Mouse (Mus musculus) natural killer cell, adult 2 months (primary cell): Measurements from ENCODE around the gene Anln.

Source experiments
- DNase-seq, 2 experiments: peaks; one replicate each; pipeline ENCODE4 v3.0.0; 2022; ENCODE audit warnings: low spot score in 2 of 2

Gene Anln

DNA sequence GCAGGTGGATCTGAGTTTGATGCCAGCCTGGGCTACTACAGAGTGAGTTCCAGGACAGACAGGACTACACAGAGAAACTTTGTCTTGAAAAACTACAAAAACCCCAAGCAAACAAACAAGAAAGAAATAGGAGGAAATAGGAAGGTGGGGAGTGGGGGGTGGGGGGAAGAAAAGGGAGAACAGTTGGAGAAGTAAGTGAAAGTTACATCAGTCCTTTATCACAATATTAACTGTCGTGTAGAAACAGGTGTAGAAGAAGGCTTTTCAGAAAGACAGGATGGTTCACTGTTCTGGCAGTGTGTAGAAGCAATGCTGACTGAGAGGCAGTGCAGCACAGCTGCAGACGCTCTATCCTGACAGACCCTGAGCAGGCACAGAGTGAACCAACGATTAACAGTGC is 14.0 kb upstream of the Anln start:
- no peak for DNase-seq

DNA sequence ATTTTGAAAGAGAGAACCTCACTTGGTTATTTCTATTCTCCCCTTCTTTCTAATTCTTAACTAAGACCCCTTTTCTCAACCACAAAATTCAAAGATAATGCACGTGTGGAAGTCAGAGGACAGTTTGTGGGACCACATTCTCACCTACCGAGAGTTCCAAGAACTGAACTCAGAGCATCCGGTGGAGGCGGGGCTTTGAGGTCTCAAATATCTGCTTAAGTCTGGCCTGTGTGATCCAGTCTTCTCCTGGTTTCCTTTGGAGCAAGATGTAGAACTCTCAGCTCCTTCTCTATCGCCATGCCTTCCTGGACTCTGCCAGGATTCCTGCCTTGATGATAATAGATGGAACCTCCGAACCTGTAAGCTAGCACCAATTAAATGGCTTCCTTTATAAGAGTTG is 13.0 kb upstream of the Anln start:
- no peak for DNase-seq

DNA sequence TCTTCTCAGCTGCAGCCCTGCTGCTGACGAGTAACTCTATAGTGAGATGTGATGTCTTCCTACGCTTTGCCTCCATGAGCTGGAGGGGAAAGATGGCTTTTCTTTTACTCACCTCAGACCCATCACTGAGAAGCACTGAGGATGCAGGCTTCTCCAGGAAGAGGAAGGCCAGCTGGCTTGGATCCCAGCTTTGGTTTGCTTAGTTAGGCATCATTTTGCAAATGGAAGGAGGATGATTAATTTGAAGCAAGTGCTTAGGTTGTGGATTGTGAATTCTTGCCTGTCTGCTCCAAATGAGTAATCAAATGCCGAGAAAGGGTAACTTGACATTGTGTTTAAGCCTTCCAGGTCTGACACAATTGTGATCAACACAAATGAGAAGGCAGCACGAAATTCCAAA is 10.0 kb upstream of the Anln start:
- no peak for DNase-seq

GRCm38 (mm10) chr9:22394725-22395124 is 5.7 kb upstream of the Anln start:
- DNase-seq = no peak

GRCm38 (mm10) chr9:22390390-22390789 is 1.4 kb upstream of the Anln start:
- no peak for DNase-seq

DNA sequence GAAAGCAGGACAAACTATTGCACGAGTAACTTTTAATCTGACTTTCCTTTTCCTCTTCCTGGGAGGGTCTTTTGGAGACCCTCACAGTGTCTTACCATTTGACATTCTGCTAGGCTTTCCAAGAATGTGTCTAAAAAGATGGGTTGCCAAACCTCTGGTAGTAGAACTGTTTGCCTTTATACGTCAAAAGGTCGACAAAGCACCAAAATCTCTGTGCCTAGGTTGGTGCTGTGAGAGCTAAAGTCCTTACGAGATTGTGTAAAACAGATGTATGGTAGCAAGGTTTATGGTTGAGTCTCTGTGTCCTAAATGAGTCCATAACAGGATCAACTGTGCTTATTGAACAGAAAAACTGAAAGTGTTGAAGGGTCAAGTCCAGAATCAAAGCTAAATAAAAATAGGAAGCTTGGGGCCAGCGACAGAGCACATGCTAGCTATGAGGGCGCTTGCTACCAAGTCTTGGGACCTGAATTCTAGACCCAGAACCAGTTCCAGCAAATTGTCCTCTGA is 803 bp upstream of the Anln start:
- no peak for DNase-seq

DNA sequence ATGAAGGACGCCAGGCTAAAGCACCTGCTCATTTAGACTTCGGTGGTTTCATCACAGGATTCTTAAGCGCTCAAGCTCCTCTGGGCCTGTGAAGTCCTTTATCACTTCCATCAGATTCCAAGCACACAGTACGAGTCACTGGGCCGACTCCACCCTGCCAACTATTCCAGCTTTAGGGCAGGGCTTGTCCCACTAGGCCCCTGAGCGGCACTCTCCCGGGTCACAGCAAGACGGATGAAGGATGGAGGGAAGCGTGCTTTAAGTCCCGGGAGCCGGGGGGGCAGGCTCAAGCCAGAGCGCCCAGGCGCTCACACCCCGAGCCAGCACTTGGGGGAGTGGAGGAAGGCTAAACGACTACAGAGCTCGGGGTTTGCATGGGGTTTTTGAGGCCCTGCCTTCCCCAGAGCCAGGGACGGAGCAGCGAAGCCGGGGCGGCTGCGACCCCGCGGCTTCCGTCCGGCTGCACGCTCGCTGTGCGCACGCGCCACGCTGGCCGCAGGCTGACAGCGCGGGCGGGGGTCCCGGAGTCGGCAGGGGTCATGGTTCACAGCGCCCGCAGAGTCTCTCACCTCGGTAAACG is 497 bp downstream of the Anln start:
- DNase-seq = no peak

DNA sequence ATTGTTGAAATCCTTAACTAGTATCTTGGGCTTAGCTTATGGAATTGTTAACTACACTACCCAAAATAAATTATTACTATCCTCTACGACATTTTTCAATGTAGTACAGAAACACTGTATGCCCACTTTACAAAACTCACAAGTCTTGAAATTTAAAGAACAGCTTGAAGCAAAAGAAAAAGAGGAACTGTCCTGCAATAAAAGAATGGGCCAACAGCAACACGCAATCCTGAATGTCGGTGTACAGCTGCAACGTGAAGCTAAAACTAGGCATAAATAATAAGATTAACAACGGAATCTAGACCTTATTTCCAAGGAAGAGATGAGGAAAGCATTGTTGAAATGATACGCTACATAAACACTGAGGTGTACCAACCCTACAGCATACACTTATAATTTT is 1.1 kb downstream of the Anln start:
- no peak for DNase-seq

- no peak for DNase-seq
Observed at GRCm38 (mm10) chr9:22385890-22386289, 3.1 kb downstream of the Anln start.

DNA sequence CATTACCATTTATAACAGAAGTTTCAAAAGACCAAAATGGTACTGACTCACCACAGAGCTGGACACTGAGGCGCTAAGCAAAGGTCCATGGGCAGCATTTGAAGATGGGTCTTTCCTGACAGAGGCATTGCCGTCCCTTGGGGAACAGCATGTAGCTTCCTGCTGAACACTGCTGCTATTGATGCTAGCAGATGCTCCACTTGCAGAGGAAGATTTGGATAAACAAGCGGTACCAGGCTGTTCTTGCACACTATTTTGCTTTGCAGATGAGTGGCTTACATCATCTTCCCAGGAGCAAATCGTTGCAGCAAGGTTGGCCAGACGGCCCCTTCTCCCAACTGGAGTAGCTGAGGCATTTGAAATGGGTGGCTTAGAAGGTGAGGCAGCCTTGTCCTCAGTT is 12.9 kb downstream of the Anln start:
- no peak for DNase-seq

DNA sequence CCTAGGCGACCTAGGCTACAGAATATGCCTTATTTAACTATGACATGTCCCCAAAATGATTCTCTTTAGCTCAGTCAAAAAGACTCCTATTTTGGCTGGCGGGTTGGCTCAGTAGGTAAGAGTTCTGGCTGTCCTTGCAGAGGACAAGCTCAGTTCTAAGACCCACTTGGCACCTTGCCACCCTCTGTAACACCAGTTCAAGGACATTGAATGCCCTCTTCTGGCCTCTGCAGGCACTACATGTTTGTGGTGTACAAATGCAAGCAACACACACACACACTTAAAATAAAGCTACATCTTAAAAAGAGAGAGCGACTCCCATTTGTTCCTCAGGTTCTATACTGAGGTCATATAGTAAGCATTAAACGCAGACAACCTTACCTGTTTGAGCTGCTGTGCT is 16.2 kb downstream of the Anln start:
- peak in 1 of 2 experiments; percentile 18 for DNase-seq

- DNase-seq = no peak
Observed at GRCm38 (mm10) chr9:22368030-22368429, 21.0 kb downstream of the Anln start.

DNA sequence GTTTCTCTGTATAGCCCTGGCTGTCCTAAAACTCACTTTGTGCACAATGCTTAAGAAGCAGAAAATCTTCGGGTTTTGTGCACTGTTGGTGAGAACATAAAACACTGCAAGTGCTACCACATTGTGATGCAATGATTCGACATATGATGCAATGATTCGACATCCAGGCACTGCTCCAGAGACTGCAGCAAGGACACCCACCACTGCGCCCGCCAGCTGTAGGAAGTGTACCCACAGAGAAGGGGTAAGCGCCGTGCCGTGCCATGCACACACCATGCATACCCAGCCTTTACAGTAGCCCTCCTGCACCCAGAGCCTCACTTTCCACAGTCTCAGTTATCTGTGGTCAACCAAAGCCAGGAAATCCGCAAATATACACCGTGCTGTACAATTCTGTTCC is 22.4 kb downstream of the Anln start:
- DNase-seq = no peak

DNA sequence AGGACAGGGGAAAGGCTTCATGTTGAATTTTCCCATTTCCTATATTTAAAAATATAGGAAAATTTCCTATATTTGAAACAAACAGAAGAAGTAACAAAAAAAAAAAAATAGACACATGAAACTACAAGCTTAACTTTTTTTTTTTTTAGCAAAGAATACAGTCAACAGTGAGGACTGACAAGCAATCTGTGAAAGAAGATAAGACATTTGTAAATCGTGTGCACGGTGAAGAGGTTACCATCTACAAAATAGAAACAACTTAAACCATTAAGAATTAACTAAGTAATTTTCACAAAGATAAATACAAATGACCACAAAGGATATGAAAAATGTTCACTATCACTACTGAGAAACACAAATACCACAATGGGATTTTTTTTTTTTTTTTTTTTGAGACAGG is 22.8 kb downstream of the Anln start:
- DNase-seq = no peak

DNA sequence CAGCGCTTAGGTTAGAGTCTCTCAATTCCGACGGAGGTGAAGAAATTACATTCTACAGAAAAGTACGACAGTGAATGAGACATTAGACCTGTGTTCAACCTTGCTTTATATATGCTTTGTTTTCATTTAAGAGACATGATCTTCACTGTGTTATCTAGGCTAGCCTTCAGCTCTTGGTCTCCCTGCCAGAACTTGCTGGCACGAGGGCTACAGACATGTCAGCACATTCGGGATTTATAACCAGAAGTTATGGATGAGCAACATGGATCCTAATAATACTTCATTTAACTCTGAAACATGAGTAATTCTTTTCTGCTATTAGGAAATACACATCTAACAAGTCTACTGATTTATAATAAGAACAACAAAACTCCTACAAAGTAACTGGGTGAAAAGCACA is 28.1 kb downstream of the Anln start:
- DNase-seq = no peak

GRCm38 (mm10) chr9:22355919-22356318 is 33.1 kb downstream of the Anln start:
- no peak for DNase-seq

- no peak for DNase-seq
Observed at GRCm38 (mm10) chr9:22353901-22354300, 35.1 kb downstream of the Anln start.

DNA sequence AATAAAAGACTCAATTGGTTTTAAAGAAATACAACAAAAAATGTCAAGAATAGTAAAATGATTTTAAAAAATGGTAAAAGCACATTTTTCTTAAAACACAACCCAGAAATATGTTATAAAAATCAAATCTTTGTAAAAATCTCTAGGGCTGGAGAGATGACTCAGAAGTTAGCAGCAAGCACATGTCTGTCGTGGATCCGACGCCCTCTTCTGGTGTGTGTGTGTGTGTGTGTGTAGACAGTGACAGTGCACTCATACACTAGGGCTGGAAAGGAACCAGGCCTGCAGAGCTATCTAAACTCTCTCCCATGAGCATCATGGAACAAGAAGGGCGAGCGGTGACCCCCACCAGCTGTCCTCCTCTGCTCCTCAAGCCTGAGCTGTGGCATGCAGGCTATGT is 35.5 kb downstream of the Anln start:
- DNase-seq = no peak

DNA sequence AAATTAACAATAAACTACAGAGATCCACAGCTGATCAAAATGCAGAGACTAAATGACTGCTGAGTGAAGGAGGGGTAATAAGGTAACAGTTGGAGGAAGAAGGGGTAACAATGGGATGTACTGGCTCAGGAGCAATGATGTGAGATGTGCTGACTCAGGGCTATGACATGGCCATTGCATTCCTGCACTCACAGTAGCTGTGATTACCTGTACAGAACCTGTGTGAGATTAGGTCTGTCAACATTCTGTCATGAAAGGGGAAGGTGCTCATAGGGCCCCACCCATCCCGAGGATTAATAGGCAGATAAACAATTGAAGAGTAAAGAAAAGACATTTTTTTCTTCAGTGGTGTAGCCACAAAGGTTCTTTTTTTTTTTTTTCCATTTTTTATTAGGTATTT is 48.7 kb downstream of the Anln start:
- DNase-seq = no peak

DNA sequence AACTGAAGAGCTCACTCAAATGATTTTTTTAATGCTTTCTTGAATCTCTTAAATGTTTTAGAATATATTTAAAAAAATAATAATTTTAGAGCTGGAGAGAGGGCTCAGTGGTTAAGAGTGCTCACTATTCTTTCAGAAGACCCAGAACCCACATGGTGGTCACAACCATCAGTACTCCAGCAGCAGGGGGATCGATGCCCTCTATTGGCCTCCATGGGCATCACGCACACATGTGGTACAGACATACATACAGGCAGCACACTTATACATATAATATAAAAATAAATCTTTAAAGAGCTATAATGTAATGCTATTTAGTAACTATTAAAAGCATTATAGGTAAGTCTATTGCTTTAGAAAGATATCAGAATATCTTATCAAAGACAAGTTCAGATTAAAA is 51.8 kb downstream of the Anln start:
- DNase-seq = no peak

DNA sequence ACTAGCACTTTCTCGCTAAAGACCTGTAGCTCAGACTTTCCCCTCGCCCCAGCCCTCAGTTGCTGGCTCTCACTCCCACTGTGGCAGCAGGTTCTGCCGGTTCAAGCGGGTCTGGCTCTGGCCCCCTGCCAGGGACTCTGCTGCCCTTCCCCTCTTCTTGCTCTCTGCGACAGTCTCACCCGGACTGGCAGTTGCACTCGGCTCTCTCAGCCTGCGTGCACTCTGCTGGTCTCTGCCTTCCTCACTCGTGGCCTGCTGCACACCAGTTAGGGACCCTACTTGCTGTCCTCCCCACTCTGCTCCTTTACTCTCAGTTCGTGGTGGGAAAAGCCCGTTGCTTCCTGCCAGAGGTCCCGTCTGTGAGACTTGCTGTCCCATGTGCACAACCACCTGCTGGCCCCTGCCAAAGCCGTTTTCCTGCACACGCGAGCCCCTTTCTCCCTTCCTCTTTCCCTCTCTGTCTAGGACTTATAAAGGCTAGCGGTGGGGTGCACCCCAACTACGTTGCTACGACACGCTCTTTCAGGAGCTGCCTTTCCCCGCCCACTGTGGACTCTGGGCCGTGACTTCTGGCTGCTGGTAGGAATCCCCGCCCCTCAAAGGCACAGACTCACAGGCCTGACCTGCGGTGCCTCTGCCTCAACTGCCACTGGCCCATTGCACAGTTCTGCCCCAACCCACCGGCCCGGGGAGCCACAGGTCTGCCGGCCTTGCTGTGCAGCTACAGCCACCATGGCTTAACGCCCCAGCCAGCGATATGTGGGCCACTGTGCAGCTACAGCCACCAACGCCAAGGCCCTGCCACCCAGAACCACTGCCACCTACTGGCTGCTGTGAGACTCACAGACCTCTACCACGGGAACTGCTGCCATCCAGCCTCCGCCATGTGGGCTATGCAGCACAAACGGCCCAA is 61.3 kb downstream of the Anln start:
- peak; percentile 86 to 89 for DNase-seq

- DNase-seq = no peak
Observed at GRCm38 (mm10) chr9:22327099-22327474, 61.9 kb downstream of the Anln start.

- DNase-seq = peak in 1 of 2 experiments; percentile 21
Observed at GRCm38 (mm10) chr9:22324579-22324978, 64.4 kb downstream of the Anln start.
